ENCODE assay signal across 7 mouse cellular contexts in the genomic region with DNA sequence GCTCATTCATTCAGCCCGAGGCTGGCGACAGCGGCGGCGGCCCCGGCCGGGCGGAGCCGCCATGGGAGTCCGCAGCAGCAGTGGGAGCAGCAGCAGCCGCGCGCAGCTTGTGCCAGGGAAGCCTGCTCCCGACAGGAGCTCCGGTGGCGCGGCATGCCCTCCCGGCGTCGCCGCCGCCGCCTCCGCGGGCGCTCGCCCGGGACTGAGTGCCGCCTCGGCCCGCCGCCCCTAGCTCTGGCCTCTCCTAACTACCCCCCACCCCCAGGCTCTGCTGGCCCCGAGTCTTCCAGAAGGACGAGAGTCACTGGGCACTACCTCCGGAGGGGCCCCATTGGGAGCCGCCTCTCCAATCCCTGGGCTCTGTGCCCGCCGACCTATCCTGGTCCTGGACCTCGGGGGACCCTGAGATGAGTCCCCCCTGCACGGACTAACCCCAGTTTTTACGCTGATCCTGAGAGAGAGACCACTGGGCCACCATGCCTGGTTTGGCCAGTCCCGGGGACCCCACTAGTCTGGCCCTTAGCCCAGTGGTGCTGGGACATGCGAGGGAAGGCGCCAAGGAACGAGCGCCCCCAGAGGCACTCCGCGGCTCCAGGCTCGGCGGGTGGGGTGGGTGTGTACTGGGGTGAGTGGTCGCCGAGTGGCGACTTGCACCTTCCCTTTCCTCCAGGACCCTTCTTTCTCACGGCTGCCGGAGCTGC.
DNase-seq lines count a peak whose midpoint lies in the region; ATAC-seq lines count a peak whose summit lies in the region.

No protein-coding gene starts in this region.

- no peaks in the 10 kb centered on the region for H3K36me3 ChIP-seq in embryonic facial prominence, embryonic 13.5 days
- no peaks in the 10 kb centered on the region for H3K36me3 ChIP-seq in hindbrain, embryonic 12.5 days
- H3K36me3 ChIP-seq in neural tube, embryonic 11.5 days (ENCODE audit: control insufficient read depth, insufficient read depth, low read length): no peaks in the 10 kb centered on the region

- peaks cover 27% of the 10 kb centered on the region for H3K4me1 ChIP-seq in embryonic facial prominence, embryonic 13.5 days
- peaks cover 20% of the 10 kb centered on the region for H3K4me1 ChIP-seq in hindbrain, embryonic 12.5 days
- peaks cover 3% of the 10 kb centered on the region; the same call in 1 of the 2 replicates for H3K4me1 ChIP-seq in neural tube, embryonic 11.5 days (ENCODE audit: control insufficient read depth, insufficient read depth, low read length)

- DNase-seq in Muller cell, postnatal 12 days (ENCODE audit: inconsistent ontology term): peak; percentile 9
- peak; percentile 32 for DNase-seq in adrenal gland, postnatal 14 days
- peak; percentile 79 to 80 for DNase-seq in left cerebral cortex, postnatal 14 days (ENCODE audit: low spot score in 2 of 2)
- peak; percentile 82 for DNase-seq in neural tube, embryonic 11.5 days (ENCODE audit: low spot score)
- DNase-seq in thymus, postnatal 36 days: no peak

- WGBS in embryonic facial prominence, embryonic 13.5 days: under 1% methylated on average over 55 of the region's 55 CpGs
- WGBS in hindbrain, embryonic 12.5 days: under 1% methylated on average over 55 of the region's 55 CpGs
- 0% methylated on average over 39 of the region's 55 CpGs for WGBS in neural tube, embryonic 11.5 days

- H3K27ac ChIP-seq in embryonic facial prominence, embryonic 13.5 days: no peak overlapping the region
- peak overlapping the region; percentile 74 for H3K27ac ChIP-seq in hindbrain, embryonic 12.5 days
- H3K27ac ChIP-seq in neural tube, embryonic 11.5 days (ENCODE audit: low read depth, low read length): peak overlapping the region; percentile 62; the same call in 1 of the 2 replicates

- H3K27me3 ChIP-seq in embryonic facial prominence, embryonic 13.5 days: peaks cover 82% of the 10 kb centered on the region
- H3K27me3 ChIP-seq in hindbrain, embryonic 12.5 days: peaks cover 44% of the 10 kb centered on the region
- H3K27me3 ChIP-seq in neural tube, embryonic 11.5 days (ENCODE audit: control insufficient read depth, insufficient read depth, low read length): peaks cover 12% of the 10 kb centered on the region; the same call in 1 of the 2 replicates

- H3K4me2 ChIP-seq in embryonic facial prominence, embryonic 13.5 days: peak overlapping the region; percentile 98
- H3K4me2 ChIP-seq in hindbrain, embryonic 12.5 days (replicated peaks): peak overlapping the region; percentile 98
- H3K4me2 ChIP-seq in neural tube, embryonic 11.5 days (ENCODE audit: low read depth): peak overlapping the region; percentile 96

- H3K9ac ChIP-seq in embryonic facial prominence, embryonic 13.5 days: peak overlapping the region; percentile 59
- peak overlapping the region; percentile 74 for H3K9ac ChIP-seq in hindbrain, embryonic 12.5 days
- peak overlapping the region; percentile 61 for H3K9ac ChIP-seq in neural tube, embryonic 11.5 days (ENCODE audit: low read length)

- peak overlapping the region; percentile 51 for H3K4me3 ChIP-seq in embryonic facial prominence, embryonic 13.5 days
- H3K4me3 ChIP-seq in hindbrain, embryonic 12.5 days: peak overlapping the region; percentile 67
- H3K4me3 ChIP-seq in neural tube, embryonic 11.5 days (ENCODE audit: low read depth, low read length): peak overlapping the region; percentile 61

- intact Hi-C loops in left cerebral cortex, postnatal 14 days (cut with DNase I): loop anchor here (5.0 to 10.0 kb wide), 3 partner anchors 245 to 360 kb away; no protein-coding TSS in a partner anchor

- ATAC-seq in embryonic facial prominence, embryonic 13.5 days (ENCODE audit: insufficient number of reproducible peaks, insufficient read depth, low FRiP score, low TSS enrichment, low read depth): peak; percentile 60; the same call in 1 of the 2 replicates
- ATAC-seq in hindbrain, embryonic 12.5 days (ENCODE audit: low FRiP score): peak; percentile 87
- peak; percentile 89 for ATAC-seq in neural tube, embryonic 11.5 days (ENCODE audit: insufficient read depth, low FRiP score, low TSS enrichment)

- H3K9me3 ChIP-seq in embryonic facial prominence, embryonic 13.5 days: no peaks in the 10 kb centered on the region
- H3K9me3 ChIP-seq in hindbrain, embryonic 12.5 days (replicated peaks): no peaks in the 10 kb centered on the region
- H3K9me3 ChIP-seq in neural tube, embryonic 11.5 days (ENCODE audit: control insufficient read depth, low read length): no peaks in the 10 kb centered on the region

Comparison
In these comparisons a context has a peak if more than half of its experiments do, and no peak if none do; other contexts are left out.
1. DNase-seq: peak in Muller cell, postnatal 12 days (single experiment), adrenal gland, postnatal 14 days (single experiment), left cerebral cortex, postnatal 14 days (2 of 2) and neural tube, embryonic 11.5 days (single experiment); none in thymus, postnatal 36 days (0 of 2).
2. Peak in every context shown above with its lines, with median percentiles within 50 percentile points of each other: ATAC-seq, H3K4me2 ChIP-seq, H3K4me3 ChIP-seq and H3K9ac ChIP-seq.